ENCODE assay signal across 14 mouse cellular contexts in genomic region chr3:149305011-149305413, GRCm38 (mm10).
DNase-seq lines count a peak whose midpoint lies in the region; ATAC-seq and TF ChIP-seq lines count a peak whose summit lies in the region.
"Had no signal": no experiment of that assay in that cellular context is flagged by ENCODE, and none has a peak within 500 bp of the region (broad histone marks: within the 10 kb centered on the region; RNA-seq: fewer than 3 reads in every experiment).

No protein-coding gene starts in this region.

- peaks cover 13% of the 10 kb centered on the region for H3K4me1 ChIP-seq in embryonic facial prominence, embryonic 13.5 days
- peaks cover 27% of the 10 kb centered on the region for H3K4me1 ChIP-seq in embryonic facial prominence, embryonic 10.5 days
- H3K4me1 ChIP-seq in lung, postnatal 0 days (ENCODE audit: insufficient read depth, low read depth, low read length): no peaks in the 10 kb centered on the region
- H3K4me1 ChIP-seq in hindbrain, embryonic 12.5 days: 0 out of 2 replicates have a peak, but pooled peaks cover 2% of the 10 kb centered on the region
- H3K4me1 ChIP-seq: neural tube, embryonic 12.5 days had no signal

- H3K27ac ChIP-seq in embryonic facial prominence, embryonic 13.5 days: peak overlapping the region; percentile 64; the same call in 1 of the 2 replicates
- no peak overlapping the region for H3K27ac ChIP-seq in embryonic facial prominence, embryonic 10.5 days (replicated peaks)
- no peak overlapping the region for H3K27ac ChIP-seq in lung, postnatal 0 days (ENCODE audit: low read length)
- H3K27ac ChIP-seq in hindbrain, embryonic 12.5 days: no peak overlapping the region
- H3K27ac ChIP-seq: limb, embryonic 13.5 days; lung, embryonic 15.5 days; neural tube, embryonic 12.5 days had no signal

- H3K27me3 ChIP-seq in embryonic facial prominence, embryonic 13.5 days: no peaks in the 10 kb centered on the region
- H3K27me3 ChIP-seq in embryonic facial prominence, embryonic 10.5 days (replicated peaks; ENCODE audit: low read depth, poor library complexity, severe bottlenecking): 0 out of 2 replicates have a peak, but pooled peaks cover 3% of the 10 kb centered on the region
- H3K27me3 ChIP-seq in lung, postnatal 0 days (replicated peaks; ENCODE audit: insufficient read depth, low read length): no peaks in the 10 kb centered on the region
- H3K27me3 ChIP-seq in hindbrain, embryonic 12.5 days: peaks cover 19% of the 10 kb centered on the region
- H3K27me3 ChIP-seq: heart, embryonic 12.5 days; limb, embryonic 13.5 days; lung, embryonic 15.5 days; neural tube, embryonic 12.5 days had no signal

- H3K9me3 ChIP-seq in embryonic facial prominence, embryonic 13.5 days: no peaks in the 10 kb centered on the region
- H3K9me3 ChIP-seq in embryonic facial prominence, embryonic 10.5 days: no peaks in the 10 kb centered on the region
- H3K9me3 ChIP-seq in lung, postnatal 0 days (ENCODE audit: low read length): no peaks in the 10 kb centered on the region
- H3K9me3 ChIP-seq in hindbrain, embryonic 12.5 days (replicated peaks): no peaks in the 10 kb centered on the region
- H3K9me3 ChIP-seq: heart, embryonic 12.5 days; limb, embryonic 13.5 days; lung, embryonic 15.5 days; neural tube, embryonic 12.5 days had no signal

- no peak overlapping the region for H3K4me3 ChIP-seq in embryonic facial prominence, embryonic 13.5 days
- no peak overlapping the region for H3K4me3 ChIP-seq in embryonic facial prominence, embryonic 10.5 days
- no peak overlapping the region for H3K4me3 ChIP-seq in lung, postnatal 0 days (ENCODE audit: low read depth, low read length)
- H3K4me3 ChIP-seq in hindbrain, embryonic 12.5 days: no peak overlapping the region
- H3K4me3 ChIP-seq: heart, embryonic 12.5 days; limb, embryonic 13.5 days; lung, embryonic 15.5 days; neural tube, embryonic 12.5 days had no signal

- no peak for ATAC-seq in embryonic facial prominence, embryonic 13.5 days (ENCODE audit: insufficient number of reproducible peaks, insufficient read depth, low FRiP score, low TSS enrichment, low read depth)
- peak; percentile 73 for ATAC-seq in lung, postnatal 0 days
- ATAC-seq in hindbrain, embryonic 12.5 days (ENCODE audit: low FRiP score): no peak
- ATAC-seq: midbrain, embryonic 16.5 days had no signal

- TF ChIP-seq CTCF in lung, postnatal 0 days (IDR thresholded peaks at IDR 0.05): no peak

- no peak overlapping the region for H3K9ac ChIP-seq in embryonic facial prominence, embryonic 13.5 days
- H3K9ac ChIP-seq in lung, postnatal 0 days (replicated peaks; ENCODE audit: low read depth): no peak overlapping the region
- no peak overlapping the region for H3K9ac ChIP-seq in hindbrain, embryonic 12.5 days
- H3K9ac ChIP-seq: heart, embryonic 12.5 days; limb, embryonic 13.5 days; lung, embryonic 15.5 days; neural tube, embryonic 12.5 days had no signal

- no peak overlapping the region for H3K4me2 ChIP-seq in embryonic facial prominence, embryonic 13.5 days
- no peak overlapping the region for H3K4me2 ChIP-seq in lung, postnatal 0 days (replicated peaks; ENCODE audit: low read depth, low read length)
- no peak overlapping the region for H3K4me2 ChIP-seq in hindbrain, embryonic 12.5 days (replicated peaks)
- H3K4me2 ChIP-seq: heart, embryonic 12.5 days; limb, embryonic 13.5 days; lung, embryonic 15.5 days; neural tube, embryonic 12.5 days had no signal

- DNase-seq in embryonic facial prominence, embryonic 10.5 days (ENCODE audit: low spot score): no peak
- peak; percentile 32 to 40 for DNase-seq in right cerebral cortex, adult 2 months (ENCODE audit: low spot score in 2 of 2)
- no peak for DNase-seq in right cerebral cortex, postnatal 14 days
- DNase-seq in lung, postnatal 0 days (ENCODE audit: low spot score): peak; percentile 62
- peak; percentile 59 for DNase-seq in telencephalon, adult 2 months (ENCODE audit: low read depth, low spot score)
- DNase-seq in gastrocnemius, adult 18-20 months (ENCODE audit: low spot score): no peak
- DNase-seq: adrenal gland, postnatal 14 days had no signal

- no peaks in the 10 kb centered on the region for H3K36me3 ChIP-seq in embryonic facial prominence, embryonic 13.5 days
- H3K36me3 ChIP-seq in embryonic facial prominence, embryonic 10.5 days (replicated peaks): no peaks in the 10 kb centered on the region
- H3K36me3 ChIP-seq in lung, postnatal 0 days (ENCODE audit: insufficient read depth, low read length): no peaks in the 10 kb centered on the region
- H3K36me3 ChIP-seq in hindbrain, embryonic 12.5 days: no peaks in the 10 kb centered on the region
- H3K36me3 ChIP-seq: heart, embryonic 12.5 days; limb, embryonic 13.5 days; lung, embryonic 15.5 days; neural tube, embryonic 12.5 days had no signal

- WGBS in embryonic facial prominence, embryonic 13.5 days: 57% methylated on average over 6 of the region's 6 CpGs
- WGBS in embryonic facial prominence, embryonic 10.5 days: 75% methylated on average over 6 of the region's 6 CpGs
- 52% methylated on average over 6 of the region's 6 CpGs for WGBS in lung, postnatal 0 days
- 68% methylated on average over 6 of the region's 6 CpGs for WGBS in hindbrain, embryonic 12.5 days

- TF ChIP-seq EP300 in lung, postnatal 0 days (IDR thresholded peaks at IDR 0.05): peak; percentile 92

Comparison
In these comparisons a context has a peak if more than half of its experiments do, and no peak if none do; other contexts are left out.
1. DNase-seq: peak in right cerebral cortex, adult 2 months (2 of 2), lung, postnatal 0 days (single experiment) and telencephalon, adult 2 months (single experiment); none in embryonic facial prominence, embryonic 10.5 days (single experiment), right cerebral cortex, postnatal 14 days (single experiment) and gastrocnemius, adult 18-20 months (single experiment).